Mouse (Mus musculus): ENCODE measurements around the gene Csrp1.

DNA sequence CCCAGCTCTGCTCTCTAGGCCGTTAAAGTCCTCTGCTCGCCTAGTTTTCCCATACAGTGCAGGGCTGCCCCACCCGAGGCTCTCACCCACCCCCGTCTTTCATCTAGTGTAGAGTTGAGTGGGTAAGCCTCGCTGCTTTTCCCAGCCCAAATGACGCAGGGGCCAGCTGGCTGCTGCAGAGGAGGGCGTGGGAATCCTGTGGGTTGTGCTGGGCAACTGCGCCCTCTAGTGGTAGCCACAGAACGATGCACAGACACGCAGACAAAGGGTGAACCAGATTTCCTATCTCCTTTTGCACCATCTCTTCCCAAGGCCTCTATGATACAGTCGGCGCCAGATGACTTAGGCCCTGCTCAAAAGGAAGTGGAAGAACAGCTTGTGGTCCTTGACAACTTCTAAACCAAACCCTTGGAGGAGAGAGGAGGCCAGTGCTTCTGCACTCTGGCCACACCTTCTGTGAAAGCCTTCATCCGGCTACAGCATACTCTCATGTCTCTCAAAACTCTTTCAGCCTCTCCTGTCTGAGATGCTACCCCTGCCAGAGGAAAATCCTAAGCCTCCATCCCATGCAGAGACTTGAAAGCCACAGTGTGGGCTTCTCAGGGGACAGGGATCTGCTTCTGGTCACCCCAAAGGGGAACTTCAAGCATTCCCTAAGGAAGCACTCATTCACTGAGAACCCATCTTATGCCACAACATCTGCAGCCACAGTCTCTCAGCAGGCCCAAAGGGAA lies 49.3 kb upstream of the Csrp1 start:
- TF ChIP-seq POLR2A (IDR thresholded peaks at IDR 0.05; ENCODE audit: insufficient read depth, low read length) (no peak), CTCF (IDR thresholded peaks at IDR 0.05; ENCODE audit: low read depth, low read length) (peak; percentile 99)
